ENCODE assay signal across 25 mouse cellular contexts in the genomic region with DNA sequence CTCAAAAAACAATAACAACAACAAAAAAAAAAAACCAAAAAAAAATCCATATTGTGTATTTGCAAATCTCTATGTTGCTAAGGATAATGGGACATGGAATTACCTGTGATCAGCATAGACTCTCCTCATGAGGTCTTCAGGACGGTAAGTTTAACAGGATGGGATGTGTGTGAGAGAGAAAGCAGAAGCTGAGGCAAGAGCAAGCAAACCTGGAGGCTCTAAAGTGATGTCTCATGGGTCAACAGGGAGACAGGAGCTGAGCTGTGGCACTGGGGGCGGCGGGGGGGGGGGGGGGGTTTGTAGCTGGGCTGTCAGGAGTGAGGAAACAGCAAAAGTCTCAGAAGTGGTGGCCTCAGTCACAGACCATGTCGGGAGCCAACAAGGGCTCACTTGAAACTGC.
"Had no signal": no experiment of that assay in that cellular context is flagged by ENCODE, and none has a peak within 500 bp of the region (broad histone marks: within the 10 kb centered on the region; RNA-seq: fewer than 3 reads in every experiment).

No protein-coding gene starts in this region.

- H3K4me1 ChIP-seq: hindbrain, embryonic 10.5 days; limb, embryonic 10.5 days had no signal

- DNase-seq: gastrocnemius, adult 2 months; gastrocnemius, postnatal 10 days; gastrocnemius, postnatal 25 days; heart, adult 18-20 months; heart, postnatal 10 days; heart, postnatal 4 days; kidney, adult 18-20 months; kidney, adult 8-10 months; kidney, postnatal 10 days; kidney, postnatal 25 days; kidney, postnatal 4 days; liver had no signal

- H3K4me3 ChIP-seq: gastrocnemius, adult 2 months; heart, embryonic 10.5 days; heart, embryonic 12.5 days; hindbrain, embryonic 10.5 days; hindbrain, embryonic 12.5 days; intestine, embryonic 15.5 days; layer of hippocampus, adult 2 months; left cerebral cortex, adult 2 months; limb, embryonic 10.5 days; limb, embryonic 12.5 days had no signal

- H3K27ac ChIP-seq: gastrocnemius, adult 2 months; heart, embryonic 10.5 days; hindbrain, embryonic 10.5 days; hindbrain, embryonic 12.5 days; intestine, embryonic 15.5 days; layer of hippocampus, adult 2 months; left cerebral cortex, adult 2 months; limb, embryonic 10.5 days; limb, embryonic 12.5 days had no signal

- H3K4me2 ChIP-seq: heart, embryonic 12.5 days; hindbrain, embryonic 12.5 days; hindbrain, embryonic 14.5 days; intestine, embryonic 15.5 days; limb, embryonic 12.5 days had no signal

- H3K9me3 ChIP-seq: heart, embryonic 10.5 days; heart, embryonic 12.5 days; hindbrain, embryonic 10.5 days; hindbrain, embryonic 12.5 days; intestine, embryonic 15.5 days; limb, embryonic 10.5 days; limb, embryonic 12.5 days had no signal

- H3K27me3 ChIP-seq: heart, embryonic 12.5 days; hindbrain, embryonic 12.5 days; intestine, embryonic 15.5 days; limb, embryonic 12.5 days had no signal

- H3K9ac ChIP-seq: heart, embryonic 12.5 days; hindbrain, embryonic 12.5 days; hindbrain, embryonic 14.5 days; intestine, embryonic 15.5 days; limb, embryonic 12.5 days had no signal

- ATAC-seq: hindbrain, embryonic 16.5 days; inflammation-experienced regulatory T-cells, adult 6 months; intestine, embryonic 15.5 days; intestine, postnatal 0 days had no signal
